Mouse (Mus musculus) layer of hippocampus, adult 2 months (tissue): Measurements from ENCODE around the gene Wdcp. TPM values are rescaled to one million over a fixed set of nuclear protein-coding genes. Genes with fewer than 3 reads are reported as not detected.
"Not testable (repeated sequence)": the region's sequence is repeated elsewhere in the genome, so short reads cannot be mapped to it uniquely, and the experiment has no call there.

Experiments
- DNase-seq, 2 experiments: peaks; one replicate each; pipeline ENCODE4 v3.0.0; 2022; ENCODE audit warnings: low spot score in 2 of 2
- H3K27ac ChIP-seq: fragments of 200-600 bp; 2 replicates; pipeline ENCODE4 v1.8.1; 2022
- H3K4me3 ChIP-seq: fragments of 200-600 bp; 2 replicates; pipeline ENCODE4 v1.8.1; 2022; ENCODE audit warnings: mild to moderate bottlenecking
- CTCF ChIP-seq: fragments of 200-600 bp; conservative IDR thresholded peaks from 2 replicates; pipeline ENCODE4 v1.8.1; 2022; ENCODE audit warnings: antibody characterized with exemption, mild to moderate bottlenecking, moderate library complexity
- total RNA-seq, 2 experiments: library from RNA; stranded (reverse); gene quantifications; 2 replicates each; pipeline ENCODE4 v1.2.3; 2021

The Wdcp gene
- total RNA-seq, 2 experiments from 2014 or later: 12.7 to 14.3 TPM

GRCm38 (mm10) chr12:4874161-4874927, 31.2 kb downstream of the Wdcp start, which contains the start of gene Mfsd2b:
TSS of gene Mfsd2b (minus strand) at chr12:4874359.
- H3K27ac ChIP-seq: no peak within 1 kb of the TSS
- TF ChIP-seq CTCF: no peak
- DNase-seq: peak in 1 of 2 experiments; percentile 38
- peak within 1 kb of the TSS; percentile 42 for H3K4me3 ChIP-seq

GRCm38 (mm10) chr12:4875623-4876022, 32.5 kb downstream of the Wdcp start:
- Histone ChIP-seq H3K27ac (no peak overlapping the region), H3K4me3 (no peak overlapping the region)
- TF ChIP-seq CTCF: no peak
- no peak for DNase-seq

- no peak overlapping the region for H3K4me3 ChIP-seq
- no peak for TF ChIP-seq CTCF
- no peak overlapping the region for H3K27ac ChIP-seq
- no peak for DNase-seq
Measured at GRCm38 (mm10) chr12:4878296-4878783, 35.2 kb downstream of the Wdcp start.

GRCm38 (mm10) chr12:4879048-4879447, 35.9 kb downstream of the Wdcp start:
- H3K4me3 ChIP-seq: no peak overlapping the region
- DNase-seq: no peak
- TF ChIP-seq CTCF: peak; percentile 64
- no peak overlapping the region for H3K27ac ChIP-seq

- no peak overlapping the region for H3K4me3 ChIP-seq
- DNase-seq: no peak
- no peak overlapping the region for H3K27ac ChIP-seq
- TF ChIP-seq CTCF: no peak
Measured at GRCm38 (mm10) chr12:4882086-4882485, 39.0 kb downstream of the Wdcp start.

GRCm38 (mm10) chr12:4885062-4885461, 42.0 kb downstream of the Wdcp start:
- no peak for DNase-seq
- no peak for TF ChIP-seq CTCF
- Histone ChIP-seq H3K4me3 (no peak overlapping the region), H3K27ac (no peak overlapping the region)

GRCm38 (mm10) chr12:4886581-4886980, 43.5 kb downstream of the Wdcp start:
- H3K4me3 ChIP-seq, DNase-seq, H3K27ac ChIP-seq: not testable (repeated sequence)

- TF ChIP-seq CTCF: no peak
- no peak for DNase-seq
- H3K4me3 ChIP-seq: no peak overlapping the region
- H3K27ac ChIP-seq: no peak overlapping the region
Measured at GRCm38 (mm10) chr12:4888739-4889138, 45.6 kb downstream of the Wdcp start.

GRCm38 (mm10) chr12:4889251-4889650, 46.1 kb downstream of the Wdcp start:
- no peak overlapping the region for H3K4me3 ChIP-seq
- no peak for TF ChIP-seq CTCF
- no peak for DNase-seq
- H3K27ac ChIP-seq: no peak overlapping the region

GRCm38 (mm10) chr12:4889891-4890290, 46.8 kb downstream of the Wdcp start:
- H3K4me3 ChIP-seq: no peak overlapping the region
- TF ChIP-seq CTCF: no peak
- DNase-seq: no peak
- H3K27ac ChIP-seq: no peak overlapping the region

GRCm38 (mm10) chr12:4898024-4898423, 54.9 kb downstream of the Wdcp start:
- no peak overlapping the region for H3K4me3 ChIP-seq
- no peak overlapping the region for H3K27ac ChIP-seq
- DNase-seq: no peak
- no peak for TF ChIP-seq CTCF

- H3K27ac ChIP-seq: no peak overlapping the region
- TF ChIP-seq CTCF: peak; percentile 38
- DNase-seq: no peak
- no peak overlapping the region for H3K4me3 ChIP-seq
Measured at GRCm38 (mm10) chr12:4905946-4906345, 62.8 kb downstream of the Wdcp start.

- H3K4me3 ChIP-seq: peak overlapping the region; percentile 92
- H3K27ac ChIP-seq: no peak overlapping the region; the same call in 1 of the 2 replicates
- no peak for TF ChIP-seq CTCF
- no peak for DNase-seq
Measured at GRCm38 (mm10) chr12:4906476-4906875, 63.4 kb downstream of the Wdcp start.
